Mouse (Mus musculus) urinary bladder, adult 2 months (tissue): Measurements from ENCODE around the gene Ankrd13b. TPM values are rescaled to one million over a fixed set of nuclear protein-coding genes. Genes with fewer than 3 reads are reported as not detected.

ENCODE experiments used
- DNase-seq: peaks from one replicate; pipeline ENCODE4 v3.0.0; 2022; ENCODE audit warnings: low spot score
- polyA plus RNA-seq: library from polyadenylated mRNA; depleted of rRNA; stranded (reverse); fragments of >200 nt; gene quantifications from 2 replicates; pipeline ENCODE4 v1.2.3, GENCODE M21; 2012; rRNA removed

The Ankrd13b gene
- polyA plus RNA-seq, 1 experiment: 22.3 TPM

DNA sequence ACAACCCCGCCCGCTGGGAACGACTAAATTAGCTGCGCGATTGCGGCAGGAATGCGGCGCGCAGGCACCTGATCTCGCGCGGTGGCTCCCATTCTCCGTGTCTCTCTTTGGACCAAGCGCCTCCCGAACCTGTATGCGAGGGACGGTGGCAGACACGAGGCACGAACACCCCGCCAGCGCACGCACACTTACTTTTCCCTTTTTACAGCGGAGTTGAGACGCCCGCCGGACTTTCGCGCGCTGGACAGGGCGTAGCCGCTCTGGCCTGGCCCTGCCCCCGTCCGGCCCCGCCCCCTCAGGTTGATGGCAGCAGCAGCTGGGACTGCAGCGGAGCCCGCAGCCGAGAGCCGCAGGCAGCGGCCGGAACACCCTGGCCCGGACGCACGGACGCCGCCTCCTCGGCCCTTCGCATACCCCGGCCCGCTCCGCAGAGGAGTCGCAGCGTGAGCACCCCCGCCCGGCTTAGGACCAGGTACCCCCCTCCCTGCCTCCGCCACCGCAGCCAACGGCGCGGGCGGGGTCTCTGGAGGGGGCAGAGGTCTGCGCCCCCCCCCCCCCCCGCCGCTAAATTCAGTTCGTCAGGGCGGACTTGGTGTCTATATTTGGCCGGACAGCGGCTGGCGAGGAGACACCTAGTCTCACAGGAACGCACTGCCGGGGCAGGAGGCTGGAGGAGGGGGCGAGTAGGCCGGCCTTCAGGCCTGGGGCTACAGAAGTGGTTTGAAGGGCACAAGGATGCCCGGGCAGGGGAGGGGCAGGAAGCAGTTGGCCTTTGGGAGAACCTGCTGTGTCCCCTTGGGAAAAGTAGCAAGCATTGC, 27.0 kb downstream of the Ankrd13b start, which contains the start of gene Coro6:
Gene Coro6 (plus strand): TSS at position 129 of the 818 bp plus-strand sequence.
- peak; percentile 65 for DNase-seq

DNA sequence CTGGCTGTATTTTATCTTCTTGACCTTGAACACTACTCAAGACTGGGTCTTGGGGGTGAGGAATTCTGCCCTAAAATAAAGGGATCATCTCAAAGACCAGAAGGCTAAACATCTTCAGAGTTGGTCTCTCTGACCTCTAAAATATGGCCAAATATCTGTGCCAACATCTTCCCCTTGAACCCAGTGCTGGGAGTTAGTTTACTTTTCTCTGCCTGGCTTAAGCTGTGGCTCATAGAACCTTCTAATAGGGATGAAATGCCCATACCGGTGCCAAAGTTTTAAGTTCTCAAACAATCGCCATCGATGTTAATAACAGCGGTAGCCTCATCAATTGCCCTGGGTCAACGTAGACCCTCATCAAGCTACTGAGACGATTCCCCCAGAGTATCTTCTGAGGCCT, 27.6 kb downstream of the Ankrd13b start:
- DNase-seq: no peak

DNA sequence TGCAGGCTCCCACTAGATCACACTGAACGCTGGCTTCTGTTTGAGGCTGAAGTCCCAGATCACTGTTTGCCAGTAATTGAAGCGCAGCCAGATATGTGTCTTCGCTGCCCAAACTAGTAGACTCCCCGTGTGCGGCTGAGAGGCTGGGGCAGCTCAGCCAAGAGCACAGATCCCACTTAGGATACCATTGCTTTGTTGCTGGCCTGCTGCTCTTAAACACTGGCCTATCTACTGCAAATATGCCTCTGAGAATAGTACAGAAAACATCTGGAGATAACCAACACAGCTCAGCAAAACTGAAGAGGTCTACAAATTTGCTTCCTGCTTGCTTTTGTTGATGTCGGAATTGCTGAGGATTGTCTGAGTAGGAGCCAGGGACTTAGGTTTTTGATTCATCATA, 32.6 kb downstream of the Ankrd13b start:
- DNase-seq: no peak

DNA sequence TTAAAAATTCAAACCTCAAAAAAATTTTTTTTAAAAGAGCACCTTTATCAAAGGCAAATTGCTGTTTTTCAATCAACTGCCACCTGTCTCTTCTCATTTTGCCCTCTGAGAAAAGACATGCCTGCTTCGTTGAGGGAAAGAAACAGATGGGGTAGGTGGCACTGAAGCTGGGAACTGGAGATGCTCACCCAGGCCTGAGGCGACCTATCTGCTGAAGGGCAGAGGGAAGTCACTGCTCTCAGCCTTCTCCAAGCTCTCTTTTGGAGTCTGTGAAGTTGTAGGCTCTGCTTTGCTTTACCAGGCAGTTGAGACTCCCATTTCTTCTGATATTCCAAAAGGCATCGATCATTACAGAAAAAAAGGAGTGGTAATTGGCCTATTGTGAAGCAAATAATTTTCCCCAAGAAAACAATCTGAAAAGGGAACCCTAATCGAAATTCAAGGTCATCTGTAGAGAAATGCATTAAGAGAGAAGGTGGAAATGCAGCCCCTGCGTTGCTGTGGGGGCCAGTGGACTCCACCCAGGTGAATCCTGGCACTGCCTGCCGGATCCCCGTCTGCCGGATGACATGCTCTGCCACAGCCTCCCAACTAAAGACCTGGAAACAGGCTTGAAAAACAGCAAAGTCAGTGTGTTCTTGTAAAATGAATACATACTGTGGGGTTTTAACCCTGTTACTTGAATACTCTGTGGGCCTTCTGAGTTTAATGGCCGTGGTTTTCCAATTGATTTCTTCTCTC, 33.5 kb downstream of the Ankrd13b start:
- no peak for DNase-seq

DNA sequence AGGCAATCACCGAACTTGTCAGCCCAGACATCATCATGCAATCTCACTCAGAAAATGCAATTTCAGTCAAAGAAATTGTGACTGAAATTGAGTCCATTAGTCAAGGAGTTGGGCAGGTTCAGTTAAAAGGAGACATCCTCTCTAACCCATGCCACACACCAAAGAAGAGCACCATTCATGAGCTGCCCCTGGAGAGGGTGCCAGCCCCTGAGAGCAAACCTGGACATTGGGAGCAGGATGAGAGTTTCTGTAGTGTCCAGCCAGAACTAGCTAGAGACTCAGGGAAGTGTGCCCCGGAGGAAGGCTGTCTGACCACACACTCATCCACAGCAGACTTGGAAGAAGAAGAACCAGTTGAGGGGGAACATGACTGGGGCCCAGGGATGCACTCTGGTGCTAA, 36.1 kb downstream of the Ankrd13b start:
- no peak for DNase-seq

DNA sequence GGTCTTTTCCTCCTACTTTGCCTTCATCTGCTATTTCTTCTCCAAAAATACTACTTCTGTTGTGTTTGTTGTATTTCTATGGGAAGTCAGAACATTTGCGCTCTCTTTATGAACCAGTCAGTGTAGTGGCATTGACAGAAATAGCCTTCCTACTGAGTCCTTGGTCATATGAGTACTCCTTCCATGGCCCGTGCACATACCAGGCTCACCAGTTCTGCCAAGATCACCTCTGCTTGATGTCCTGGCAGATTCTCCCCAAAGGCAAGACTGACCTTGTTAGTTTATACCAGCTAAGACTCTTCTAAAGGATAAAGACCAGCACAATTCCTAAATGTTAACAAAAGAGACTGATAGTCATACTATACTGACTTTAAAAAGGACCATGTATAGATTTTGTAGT, 37.8 kb downstream of the Ankrd13b start:
- no peak for DNase-seq

DNA sequence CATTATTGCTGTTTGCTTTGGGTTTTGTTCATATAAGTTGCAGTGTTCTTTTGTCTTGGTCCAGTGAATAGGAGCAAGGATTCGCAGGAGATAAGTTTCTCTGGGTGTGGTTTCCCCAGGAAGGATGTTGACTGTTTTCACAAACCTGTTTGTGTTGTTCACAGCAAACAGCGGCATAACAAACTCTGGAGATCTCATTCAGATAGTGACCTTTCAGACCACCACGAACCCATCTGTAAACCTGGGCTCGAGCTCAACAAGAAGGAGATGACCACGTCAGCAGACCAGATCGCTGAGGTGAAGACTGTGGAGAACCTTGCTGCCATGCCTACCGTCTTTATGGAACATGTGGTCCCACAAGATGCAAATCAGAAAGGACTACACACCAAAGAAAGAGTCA, 40.3 kb downstream of the Ankrd13b start:
- no peak for DNase-seq

DNA sequence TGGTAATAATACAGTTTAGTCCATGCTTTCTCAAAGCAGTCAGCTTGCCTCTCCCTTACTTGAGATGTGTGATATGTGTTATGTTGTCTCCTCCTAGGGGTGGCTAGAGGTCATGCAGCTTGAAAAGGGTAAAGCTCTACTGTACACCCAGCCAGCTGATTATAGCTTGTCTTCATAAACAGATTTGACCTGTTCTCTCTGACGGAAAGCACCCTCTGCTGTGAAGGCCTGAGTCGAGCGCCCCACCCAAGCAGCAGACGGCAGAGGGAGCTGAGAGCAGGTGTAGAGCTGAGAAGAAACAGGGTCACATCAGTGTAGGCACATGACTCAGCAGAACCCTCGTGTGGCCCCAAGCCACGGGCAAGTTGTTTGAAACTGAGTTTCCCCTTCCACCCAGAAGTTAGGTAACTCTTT, 42.8 kb downstream of the Ankrd13b start:
- DNase-seq: peak; percentile 49

DNA sequence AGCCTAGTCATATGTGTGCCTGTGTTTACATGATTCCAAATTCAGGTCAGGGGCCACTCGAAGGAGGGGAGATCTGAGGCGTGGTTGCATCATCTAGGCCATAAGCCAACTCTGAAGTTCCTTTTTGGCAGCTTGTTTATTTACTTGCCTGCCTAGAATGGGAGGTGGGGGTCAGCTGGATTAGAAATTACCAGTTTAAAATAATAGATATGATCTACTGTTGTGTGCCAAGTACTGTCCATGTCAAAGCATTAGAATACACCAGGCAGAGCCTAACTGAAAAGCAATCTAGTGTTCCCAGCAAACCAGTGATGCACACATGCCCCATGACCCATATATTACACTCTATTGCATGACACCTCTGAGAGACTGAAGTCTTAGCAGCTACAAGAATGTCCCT, 44.5 kb downstream of the Ankrd13b start:
- no peak for DNase-seq

DNA sequence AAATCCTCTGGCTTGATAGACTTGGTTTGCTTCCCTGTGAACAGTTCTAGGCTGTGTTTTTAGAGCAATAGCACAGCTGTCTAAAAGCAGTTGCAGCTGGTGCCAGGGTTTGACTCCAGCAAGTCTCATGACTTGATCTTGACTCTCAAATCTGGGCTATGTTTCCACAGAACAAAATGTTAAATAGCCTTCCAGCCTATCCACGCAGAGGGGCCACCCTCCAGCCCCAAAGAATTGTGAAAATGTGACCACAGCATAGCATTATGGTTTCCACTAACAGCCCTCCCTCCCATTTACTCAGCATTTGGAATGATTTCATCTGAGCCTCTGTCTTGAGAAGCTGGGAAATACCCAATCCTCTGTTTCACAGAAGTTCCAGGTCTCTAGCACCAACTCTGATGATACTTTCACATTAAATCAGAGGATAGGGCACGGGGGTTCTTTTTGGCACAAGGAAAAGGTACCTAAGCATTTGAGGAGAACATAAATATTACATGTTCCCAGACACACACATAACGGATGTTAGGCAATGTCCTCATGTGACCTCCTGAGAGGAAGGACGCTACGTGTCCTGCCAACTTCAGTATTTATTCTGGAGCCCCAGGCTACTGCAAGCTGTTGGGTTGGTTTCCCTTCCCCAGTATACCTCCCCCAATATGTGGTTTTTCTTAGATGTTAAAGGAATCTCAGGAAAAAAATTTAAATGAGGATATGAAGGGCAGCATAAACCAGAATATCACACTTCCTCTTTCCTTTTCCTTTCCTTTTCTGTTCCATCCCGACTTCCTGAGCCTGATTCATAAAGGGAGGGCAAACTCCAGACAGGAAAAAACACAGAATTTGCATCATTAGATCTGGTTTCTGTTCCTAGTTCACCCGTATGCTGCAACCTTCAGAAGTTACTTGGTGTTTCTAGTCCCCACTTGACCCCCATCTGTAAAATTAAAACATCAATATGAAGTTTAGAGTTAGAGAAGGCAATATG, 47.0 kb downstream of the Ankrd13b start:
- no peak for DNase-seq

DNA sequence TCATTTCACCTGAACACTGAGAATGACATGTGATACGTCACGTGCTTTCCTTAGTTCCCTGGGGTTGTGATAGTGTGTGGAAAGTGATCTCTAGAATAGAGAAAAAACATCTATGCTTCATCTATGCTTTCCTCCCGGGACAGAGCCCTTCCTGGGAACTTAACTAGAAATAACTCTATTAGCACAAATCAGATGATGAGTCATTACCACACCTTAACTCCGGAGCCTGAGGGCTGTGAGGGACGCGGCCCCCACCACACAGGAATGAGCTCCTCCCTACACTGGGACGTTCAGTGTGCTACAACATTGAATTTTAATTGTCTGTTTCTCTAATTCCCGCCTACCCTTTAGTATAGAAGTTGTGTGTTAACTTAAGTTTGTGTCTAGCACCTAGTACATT, 48.5 kb downstream of the Ankrd13b start:
- no peak for DNase-seq

DNA sequence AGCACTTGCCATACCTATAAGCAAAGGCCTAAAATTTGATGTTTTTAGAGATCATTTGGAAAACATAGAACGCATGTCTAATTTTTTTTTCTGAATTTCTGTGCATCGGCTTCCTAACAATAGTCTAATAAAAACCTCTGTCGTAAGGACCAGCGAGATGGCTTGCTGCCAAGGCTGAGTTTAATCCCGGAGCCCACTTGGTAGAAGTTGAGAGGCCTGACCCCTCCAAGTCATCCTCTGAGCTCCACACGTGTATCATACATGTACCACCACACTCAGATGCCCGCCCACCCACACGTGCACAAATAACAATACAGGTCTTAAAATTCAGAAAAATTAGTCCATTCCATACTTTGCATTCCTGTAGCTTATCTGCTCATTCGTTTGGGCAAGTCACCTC, 49.4 kb downstream of the Ankrd13b start:
- DNase-seq: no peak

DNA sequence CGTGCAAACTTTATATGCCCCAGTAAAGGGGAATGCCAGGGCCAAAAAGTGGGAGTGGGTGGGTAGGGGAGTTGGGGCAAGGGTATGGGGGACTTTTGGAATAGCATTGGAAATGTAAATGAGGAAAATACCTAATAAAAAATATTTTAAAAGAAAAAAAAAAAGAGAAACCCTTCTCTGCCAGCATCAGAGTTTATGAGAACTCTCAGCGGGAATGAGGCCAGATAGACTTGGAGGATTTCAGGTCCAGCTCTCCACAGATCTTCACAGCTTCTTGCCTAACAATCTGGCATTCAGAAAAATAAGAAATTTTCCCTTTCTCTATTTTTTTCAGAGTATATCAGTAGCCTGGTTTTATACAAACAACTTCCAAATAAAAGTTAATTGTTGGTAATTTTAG, 52.5 kb downstream of the Ankrd13b start:
- no peak for DNase-seq

DNA sequence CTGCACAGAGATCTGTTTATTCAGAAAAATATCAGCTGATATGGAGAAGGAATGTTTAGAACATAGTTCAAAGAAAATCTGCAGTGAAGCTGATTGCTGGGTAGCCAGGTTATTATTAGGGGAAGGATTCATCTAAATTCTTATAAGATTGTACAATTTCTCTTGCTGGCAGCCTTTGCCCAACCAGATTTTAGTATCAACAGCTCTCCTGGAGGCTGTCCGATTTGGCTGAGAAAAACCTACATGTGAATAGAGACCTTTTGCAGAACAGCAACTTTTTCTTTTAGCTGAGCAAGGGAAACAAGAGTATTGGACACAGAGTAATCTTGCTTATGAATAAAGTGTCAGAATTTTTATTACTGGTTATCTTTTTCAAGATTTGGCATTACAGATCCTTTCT, 61.0 kb downstream of the Ankrd13b start:
- DNase-seq: no peak

DNA sequence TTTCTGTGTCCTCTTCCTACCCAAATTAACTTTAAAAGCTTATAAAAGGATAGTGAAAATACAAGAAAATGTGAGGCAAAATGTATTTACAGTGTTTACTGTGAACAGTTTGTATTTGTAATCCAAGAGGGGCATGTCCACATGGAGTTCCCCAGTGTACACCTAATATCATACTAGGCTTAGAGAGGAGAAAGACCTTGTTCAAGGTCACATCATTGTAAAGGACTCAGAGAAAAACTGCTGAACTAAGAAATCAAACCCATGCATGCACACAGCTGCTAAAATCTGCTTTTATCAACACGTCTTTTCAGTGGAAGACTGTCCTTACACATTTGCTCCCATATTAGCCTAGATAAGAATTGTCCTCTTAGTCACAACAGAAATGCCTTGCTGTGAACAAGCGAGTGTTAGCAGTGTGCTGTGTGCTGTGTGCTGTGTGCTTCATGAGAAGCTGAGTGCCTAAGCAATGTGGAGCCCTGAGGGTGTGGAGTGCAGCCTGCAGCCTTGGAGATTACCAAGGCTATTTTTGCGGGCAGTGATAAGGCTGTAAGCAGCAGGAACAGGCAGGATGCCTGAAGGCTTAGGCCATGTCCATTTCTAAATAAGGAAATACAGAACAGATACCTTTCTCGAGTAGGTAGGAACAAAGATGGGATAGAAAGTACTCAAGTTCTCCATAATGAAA, 66.2 kb downstream of the Ankrd13b start:
- no peak for DNase-seq

Other genes with a start within 250 kb of the Ankrd13b start
- 16.2 and 19.9 TPM in 2 replicates for gene Coro6, start 27.3 kb downstream of the Ankrd13b start, polyA plus RNA-seq
- 24.7 and 37.0 TPM in 2 replicates for gene Git1, start 3.9 kb upstream of the Ankrd13b start, polyA plus RNA-seq
- 0.71 and 1.1 TPM in 2 replicates for gene Abhd15, start 25.4 kb upstream of the Ankrd13b start, polyA plus RNA-seq
- 20.9 and 21.0 TPM in 2 replicates for gene Trp53i13, start 26.3 kb upstream of the Ankrd13b start, polyA plus RNA-seq
- gene Gm10392, start 29.5 kb upstream of the Ankrd13b start, polyA plus RNA-seq: not detected in 2 replicates
- gene Taok1, start 118.1 kb upstream of the Ankrd13b start, polyA plus RNA-seq: 17.3 and 18.1 TPM in 2 replicates
- gene Nufip2, start 196.5 kb upstream of the Ankrd13b start, polyA plus RNA-seq: 16.4 and 19.3 TPM in 2 replicates
- gene Cryba1, start 235.6 kb upstream of the Ankrd13b start, polyA plus RNA-seq: not detected in 2 replicates